Mouse (Mus musculus) CH12.LX (cell line): ENCODE results near the gene Hoxc5.

Experiments used
- CTCF ChIP-seq, 2 experiments: IDR thresholded peaks in 1 of 2; conservative IDR thresholded peaks in 1 of 2; 2 replicates each; pipeline ENCODE4 v1.5.1; 2011 to 2012; ENCODE audit warnings: low read depth in 2 of 2, low read length in 2 of 2, improper control_type of control experiment in 1 of 2, inconsistent platforms in 1 of 2, mild to moderate bottlenecking in 1 of 2, moderate library complexity in 1 of 2
- E2F4 ChIP-seq: IDR thresholded peaks from 2 replicates; pipeline ENCODE4 v1.6.1; 2011; ENCODE audit warnings: low read depth, low read length, improper control_type of control experiment; ENCODE audit not compliant: insufficient replicate concordance
- EP300 ChIP-seq: IDR thresholded peaks from 2 replicates; pipeline ENCODE4 v1.6.1; 2011; ENCODE audit warnings: low read length, improper control_type of control experiment
- MAFK ChIP-seq: IDR thresholded peaks from 2 replicates; pipeline ENCODE4 v1.6.1; 2011; ENCODE audit warnings: low read length, improper control_type of control experiment; ENCODE audit not compliant: insufficient replicate concordance
- MAX ChIP-seq: IDR thresholded peaks from 2 replicates; pipeline ENCODE4 v1.6.1; 2011; ENCODE audit warnings: low read length, improper control_type of control experiment
- MAZ ChIP-seq: IDR thresholded peaks from 2 replicates; pipeline ENCODE4 v1.6.1; 2012; ENCODE audit warnings: low read depth, mild to moderate bottlenecking, inconsistent platforms, low read length, improper control_type of control experiment, moderate library complexity
- NRF1 ChIP-seq: IDR thresholded peaks from 2 replicates; pipeline ENCODE4 v1.6.1; 2014; ENCODE audit warnings: low read depth, mild to moderate bottlenecking, inconsistent platforms, low read length, improper control_type of control experiment, moderate library complexity
- POLR2A ChIP-seq: IDR thresholded peaks from 2 replicates; pipeline ENCODE4 v1.6.1; 2011; ENCODE audit warnings: low read depth, mild to moderate bottlenecking, improper control_type of control experiment, low read length
- SIN3A ChIP-seq: IDR thresholded peaks from 2 replicates; pipeline ENCODE4 v1.6.1; 2012; ENCODE audit warnings: low read length, improper control_type of control experiment, inconsistent platforms
- USF2 ChIP-seq: conservative IDR thresholded peaks from 2 replicates; pipeline ENCODE4 v1.6.1; 2011; ENCODE audit warnings: low read depth, low read length, improper control_type of control experiment

DNA sequence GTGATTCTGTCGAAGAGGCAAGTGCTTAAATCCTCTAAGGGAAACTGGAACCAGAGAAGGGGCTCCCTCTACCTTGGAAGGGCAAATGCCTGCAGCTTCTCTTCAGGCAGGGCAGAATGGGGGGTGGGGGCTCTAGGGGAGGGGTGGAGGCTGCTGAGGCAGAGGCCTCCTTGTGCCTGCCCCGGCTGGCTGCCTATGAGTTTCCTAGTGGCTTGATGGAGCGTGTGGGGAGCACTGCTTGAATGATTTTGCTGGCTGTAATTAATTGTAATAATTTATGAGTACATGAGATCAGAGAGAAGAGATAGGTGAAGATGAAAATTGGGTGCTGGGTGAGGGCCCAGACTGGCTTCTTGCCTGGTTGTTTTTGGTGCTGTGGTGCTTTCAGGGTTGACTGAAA lies 17.7 kb downstream of the Hoxc5 start:
- TF ChIP-seq MAZ (no peak), POLR2A (no peak), SIN3A (no peak), CTCF (conservative IDR thresholded peaks at IDR 0.05 in 1 of 2, IDR thresholded peaks at IDR 0.05 in 1 of 2; ENCODE audit: low read depth in 2 of 2, low read length in 2 of 2) (no peak), E2F4 (no peak), EP300 (no peak), USF2 (no peak), MAX (no peak), NRF1 (no peak), MAFK (no peak)
